Mouse (Mus musculus) CD4-positive, CD25-positive, alpha-beta regulatory T cell, adult 4 months (primary cell): ENCODE results near the gene Mogat2. TPM values are rescaled to one million over a fixed set of nuclear protein-coding genes. Genes with fewer than 3 reads are reported as not detected.

ENCODE experiments used
- polyA plus RNA-seq, 2 experiments: library from polyadenylated mRNA; unstranded; fragments of 100-300 nt; shearing (Covaris generic); gene quantifications; one replicate each; pipeline ENCODE4 v1.2.1; 2017

Gene Mogat2
- polyA plus RNA-seq, 2 experiments from 2014 or later = not detected

Other genes with a start within 250 kb of the Mogat2 start
- 1 to 10 TPM; 5.7 to 9.5 TPM for gene Uvrag, start 97.5 kb downstream of the Mogat2 start, polyA plus RNA-seq
- 1 to 10 TPM; 3.1 to 4.4 TPM for gene Dgat2, start 55.9 kb downstream of the Mogat2 start, polyA plus RNA-seq
- gene Map6, start 28.8 kb upstream of the Mogat2 start, polyA plus RNA-seq = 1 to 10 TPM; 2.4 to 4.5 TPM
- gene Serpinh1, start 114.6 kb upstream of the Mogat2 start, polyA plus RNA-seq = under 1 TPM in 1 of 2 experiments, not detected in 1; 0.15 TPM
- gene Gdpd5, start 142.8 kb upstream of the Mogat2 start, polyA plus RNA-seq = 10 to 100 TPM; 13.6 to 21.0 TPM
- not detected for gene Klhl35, start 227.4 kb upstream of the Mogat2 start, polyA plus RNA-seq
- 1,000 to 10,000 TPM; 2,515 to 4,056 TPM for gene Rps3, start 245.1 kb upstream of the Mogat2 start, polyA plus RNA-seq